Mouse (Mus musculus) liver, embryonic 15.5 days (tissue): Measurements from ENCODE around the gene Ccl28. TPM values are rescaled to one million over a fixed set of nuclear protein-coding genes. Genes with fewer than 3 reads are reported as not detected.
A peak's percentile ranks its signal among the peaks of the same experiment; 100 is the strongest.
"Not testable (repeated sequence)": the region's sequence is repeated elsewhere in the genome, so short reads cannot be mapped to it uniquely, and the experiment has no call there.

Experiments
- ATAC-seq: fragments of 200-750 bp; cut with Nextera tagmentation; 2 replicates; pipeline ENCODE4 v1.8.0; 2017; ENCODE audit warnings: moderate number of reproducible peaks, mild to moderate bottlenecking, moderate library complexity; ENCODE audit not compliant: insufficient read depth
- H3K27ac ChIP-seq: fragments of 300-500 bp; sonication (generic); replicated peaks from 2 replicates; pipeline ENCODE4 v1.5.1; 2015; ENCODE audit warnings: mild to moderate bottlenecking, inconsistent platforms
- H3K27me3 ChIP-seq: fragments of 300-500 bp; sonication (generic); 2 replicates; pipeline ENCODE4 v1.6.1; 2015; ENCODE audit warnings: mild to moderate bottlenecking, inconsistent platforms
- H3K36me3 ChIP-seq: fragments of 300-500 bp; sonication (generic); replicated peaks from 2 replicates; pipeline ENCODE4 v1.6.1; 2015; ENCODE audit warnings: moderate library complexity, mild to moderate bottlenecking, inconsistent platforms
- H3K4me1 ChIP-seq: fragments of 300-500 bp; sonication (generic); replicated peaks from 2 replicates; pipeline ENCODE4 v1.6.1; 2015; ENCODE audit warnings: inconsistent platforms
- H3K4me2 ChIP-seq: fragments of 300-500 bp; sonication (generic); 2 replicates; pipeline ENCODE4 v1.6.1; 2015; ENCODE audit warnings: moderate library complexity, mild to moderate bottlenecking, inconsistent platforms
- H3K4me3 ChIP-seq: fragments of 300-500 bp; sonication (generic); replicated peaks from 2 replicates; pipeline ENCODE4 v1.5.1; 2015; ENCODE audit warnings: mild to moderate bottlenecking, inconsistent platforms
- H3K9ac ChIP-seq: fragments of 300-500 bp; sonication (generic); 2 replicates; pipeline ENCODE4 v1.6.1; 2015; ENCODE audit warnings: moderate library complexity, mild to moderate bottlenecking, inconsistent platforms
- H3K9me3 ChIP-seq: fragments of 300-500 bp; sonication (generic); replicated peaks from 2 replicates; pipeline ENCODE4 v1.6.1; 2016; ENCODE audit warnings: inconsistent platforms
- WGBS: fragments of 180-500 bp; shearing (Covaris S2); methylation state at CpG from one replicate; pipeline ENCODE4 v1.1.7; 2015; ENCODE audit warnings: mixed read lengths; ENCODE audit not compliant: insufficient replicate concordance; 5-methylcytosine and 5-hydroxymethylcytosine counted together
- polyA plus RNA-seq: library from polyadenylated mRNA; unstranded; fragments of >200 nt; fragmentation: Nextera tagmentation; extraction: Ambion mirVana; gene quantifications from 2 replicates; pipeline ENCODE4 v1.2.1, GENCODE M21; 2015

Gene Ccl28
- polyA plus RNA-seq, 1 experiment from 2014 or later: not detected

DNA sequence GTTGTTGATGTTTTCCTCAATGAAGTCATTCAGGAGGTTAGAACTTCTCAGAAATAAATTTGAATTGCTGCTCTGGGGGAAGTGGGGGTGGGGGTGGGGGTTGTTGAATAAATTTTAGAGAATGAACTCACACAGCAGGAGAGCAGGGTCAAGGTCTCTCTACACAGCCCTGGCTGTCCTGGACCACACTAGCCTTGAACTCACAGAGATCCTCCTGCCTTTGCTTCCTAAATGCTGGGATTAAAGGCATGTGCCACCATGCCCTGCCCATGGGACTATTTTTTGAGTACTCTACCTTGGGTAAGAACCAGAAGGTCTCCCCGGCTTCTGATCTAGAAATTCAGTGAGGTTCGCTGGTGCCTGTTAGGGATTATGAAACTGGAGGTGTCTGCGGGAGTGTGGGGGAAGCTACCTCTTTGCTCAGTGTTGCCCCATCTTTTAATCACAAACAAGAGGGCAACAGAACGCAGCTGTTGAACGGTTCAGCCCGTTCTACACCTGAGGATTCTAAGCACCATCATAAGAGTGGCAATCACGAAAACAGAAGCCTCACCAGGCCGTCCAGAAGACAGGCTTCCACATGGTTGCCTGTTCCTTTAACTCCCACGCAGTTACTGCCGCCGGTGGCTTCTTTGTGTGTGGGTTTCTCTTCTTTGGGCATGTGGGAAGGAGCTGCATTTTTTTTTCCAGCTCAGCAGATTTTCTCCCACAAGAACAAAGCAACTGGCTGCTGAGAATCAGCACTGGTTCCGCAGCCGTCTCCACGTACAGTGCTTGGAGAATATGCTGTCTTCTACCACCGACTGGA, 25.5 kb downstream of the Ccl28 start:
- H3K9me3 ChIP-seq: no peaks in the 10 kb centered on the region
- H3K9ac ChIP-seq: no peak overlapping the region
- 58% methylated on average over 15 of the region's 15 CpGs for WGBS
- ATAC-seq: no peak
- H3K27ac ChIP-seq: no peak overlapping the region
- H3K27me3 ChIP-seq: no peaks in the 10 kb centered on the region
- no peak overlapping the region for H3K4me2 ChIP-seq
- no peaks in the 10 kb centered on the region for H3K4me1 ChIP-seq
- H3K4me3 ChIP-seq: no peak overlapping the region
- no peaks in the 10 kb centered on the region for H3K36me3 ChIP-seq

DNA sequence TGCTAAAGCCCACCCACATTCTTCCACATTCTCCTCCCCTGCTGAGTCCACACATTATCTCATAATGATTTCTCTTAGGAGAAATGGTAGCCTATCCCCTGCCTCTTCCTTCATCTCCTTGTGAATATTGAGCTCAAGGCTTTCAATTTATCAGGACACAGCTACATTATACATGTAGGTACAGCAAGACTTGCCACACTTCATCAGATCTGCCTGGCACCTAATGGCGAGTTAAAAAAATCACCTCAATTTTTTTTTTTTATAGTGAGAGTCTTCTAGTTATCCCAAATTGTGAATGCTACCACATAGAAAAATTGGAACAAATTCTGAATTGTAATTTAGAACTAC, 26.1 kb downstream of the Ccl28 start:
- no peak overlapping the region for H3K27ac ChIP-seq
- ATAC-seq: no peak
- H3K36me3 ChIP-seq: no peaks in the 10 kb centered on the region
- H3K4me1 ChIP-seq: no peaks in the 10 kb centered on the region
- no peaks in the 10 kb centered on the region for H3K9me3 ChIP-seq
- H3K4me2 ChIP-seq: no peak overlapping the region
- whole genome bisulfite sequencing: 56% methylated on average over 1 of the region's 1 CpGs
- H3K4me3 ChIP-seq: no peak overlapping the region
- H3K9ac ChIP-seq: no peak overlapping the region
- H3K27me3 ChIP-seq: no peaks in the 10 kb centered on the region

DNA sequence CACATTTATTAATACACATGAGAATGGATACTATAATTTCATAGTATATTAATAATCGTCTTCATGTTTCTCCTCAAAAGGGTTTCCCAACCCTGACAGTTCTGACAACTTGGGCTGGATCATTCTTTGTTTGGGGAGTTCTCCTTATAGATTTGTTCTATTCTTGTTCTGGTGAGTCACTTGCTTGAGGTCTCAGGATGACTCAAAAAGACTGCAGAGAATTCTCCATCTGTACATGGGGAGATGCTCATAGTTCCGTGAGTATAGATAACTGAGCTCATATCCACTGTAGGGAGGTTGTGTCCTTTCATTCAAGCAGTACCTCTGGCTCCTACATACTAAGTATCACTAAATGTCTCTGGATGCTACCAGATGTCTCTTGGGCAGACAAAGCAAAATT, 31.1 kb downstream of the Ccl28 start:
- 67% methylated on average over 2 of the region's 2 CpGs for WGBS
- no peaks in the 10 kb centered on the region for H3K36me3 ChIP-seq
- no peaks in the 10 kb centered on the region for H3K27me3 ChIP-seq
- H3K4me3 ChIP-seq: no peak overlapping the region
- no peak overlapping the region for H3K9ac ChIP-seq
- no peak overlapping the region for H3K27ac ChIP-seq
- H3K9me3 ChIP-seq: no peaks in the 10 kb centered on the region
- H3K4me1 ChIP-seq: no peaks in the 10 kb centered on the region
- no peak for ATAC-seq
- H3K4me2 ChIP-seq: no peak overlapping the region

DNA sequence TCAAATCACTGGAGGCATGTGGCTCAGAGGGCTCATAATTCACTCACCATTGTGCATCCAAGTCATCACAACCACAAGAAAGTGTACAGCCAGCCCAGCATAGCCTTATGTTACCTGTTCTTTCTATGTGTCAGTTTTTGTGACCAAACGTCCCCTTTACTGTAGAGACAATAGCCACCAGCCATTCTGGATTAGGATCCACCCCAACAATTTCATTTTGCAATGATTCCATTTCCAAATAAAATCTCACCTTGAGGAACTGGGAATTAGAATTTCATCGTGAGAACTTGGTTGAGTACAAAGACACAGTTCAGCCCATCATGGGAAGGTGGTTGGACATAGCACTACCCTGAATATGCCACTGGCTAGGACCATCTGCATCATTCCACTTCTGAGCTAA, 32.6 kb downstream of the Ccl28 start:
- Histone ChIP-seq H3K36me3 (no peaks in the 10 kb centered on the region), H3K27me3 (no peaks in the 10 kb centered on the region)

DNA sequence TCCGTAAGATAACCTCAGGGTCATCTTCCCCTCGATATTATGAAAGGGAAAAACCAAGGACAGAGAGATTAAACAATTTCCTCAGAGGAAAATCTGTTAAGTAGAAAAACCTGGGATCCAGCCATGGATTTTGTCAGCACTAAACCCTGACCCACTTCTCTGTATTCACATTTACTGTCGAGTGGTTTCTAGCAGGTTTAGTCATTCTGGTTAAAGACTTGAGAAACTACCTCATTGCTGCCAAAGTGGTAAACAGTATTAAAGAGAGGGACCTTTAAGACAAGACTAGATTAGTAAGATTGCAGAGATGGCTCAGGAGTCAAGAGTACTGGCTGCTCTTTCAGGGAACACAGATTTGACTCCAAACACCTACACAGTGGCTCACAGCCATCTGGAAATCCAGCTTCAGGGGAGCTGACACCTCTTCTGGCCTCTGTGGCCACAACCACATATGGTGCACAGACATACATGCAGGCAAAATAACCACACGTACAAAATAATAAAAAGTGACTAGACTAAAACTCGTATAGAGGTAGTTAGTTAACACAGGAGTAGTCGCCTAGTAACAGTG, 33.3 kb downstream of the Ccl28 start:
- no peaks in the 10 kb centered on the region for H3K36me3 ChIP-seq
- H3K27me3 ChIP-seq: no peaks in the 10 kb centered on the region
- H3K4me2 ChIP-seq: no peak overlapping the region
- no peaks in the 10 kb centered on the region for H3K4me1 ChIP-seq
- 53% methylated on average over 6 of the region's 6 CpGs for WGBS
- ATAC-seq: no peak
- H3K9me3 ChIP-seq: no peaks in the 10 kb centered on the region
- no peak overlapping the region for H3K4me3 ChIP-seq
- no peak overlapping the region for H3K9ac ChIP-seq
- H3K27ac ChIP-seq: no peak overlapping the region

More for the DNA sequence above, 32.6 kb downstream of the Ccl28 start:
- WGBS: 50% methylated on average over 2 of the region's 2 CpGs
- ATAC-seq: no peak
- no peak overlapping the region for H3K9ac ChIP-seq
- H3K4me2 ChIP-seq: no peak overlapping the region
- H3K27ac ChIP-seq: no peak overlapping the region
- no peaks in the 10 kb centered on the region for H3K4me1 ChIP-seq
- no peaks in the 10 kb centered on the region for H3K9me3 ChIP-seq
- no peak overlapping the region for H3K4me3 ChIP-seq

DNA sequence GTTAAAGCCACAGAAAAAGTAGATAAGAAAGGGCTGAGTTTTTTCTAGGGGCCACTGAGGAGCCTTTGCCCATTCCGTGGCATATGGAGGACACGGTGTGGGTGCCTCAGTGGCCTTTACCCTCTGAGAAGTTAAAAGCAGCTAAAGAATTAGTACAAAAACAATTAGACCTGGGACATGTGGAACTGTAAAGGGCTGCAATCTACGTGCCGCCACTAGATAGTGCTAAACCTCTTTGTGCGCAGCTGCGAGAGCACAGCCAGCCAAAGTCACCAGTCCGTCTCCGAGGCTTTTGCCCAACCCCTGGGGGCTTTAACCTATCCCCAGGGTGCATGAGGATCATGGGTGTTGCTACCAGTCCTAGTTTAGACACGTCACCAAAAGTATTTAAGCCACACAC, 37.8 kb downstream of the Ccl28 start:
- not testable (repeated sequence) for H3K4me3 ChIP-seq, H3K9me3 ChIP-seq, H3K27me3 ChIP-seq, H3K4me1 ChIP-seq, H3K9ac ChIP-seq, H3K4me2 ChIP-seq, ATAC-seq, H3K27ac ChIP-seq, H3K36me3 ChIP-seq
- WGBS: 51% methylated on average over 6 of the region's 9 CpGs

DNA sequence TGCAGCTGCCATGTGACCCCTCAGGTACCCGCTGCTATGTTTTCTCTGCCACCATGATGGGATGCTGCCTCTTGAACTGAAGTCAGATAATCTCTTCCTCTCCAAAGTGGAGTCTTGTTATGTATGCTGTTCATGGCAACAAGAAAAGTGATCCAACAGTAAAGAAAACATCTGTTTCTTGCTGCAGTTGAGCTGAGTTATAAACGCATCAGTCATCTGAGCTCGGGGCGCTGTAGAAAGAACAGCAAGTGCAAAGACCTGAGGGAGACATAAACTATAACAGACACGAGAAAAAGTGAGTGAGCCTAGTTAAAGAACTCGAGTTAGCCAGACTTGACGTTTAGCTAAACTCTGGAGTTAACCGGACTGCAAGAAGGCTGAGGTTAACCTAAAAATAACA, 55.2 kb downstream of the Ccl28 start:
- no peaks in the 10 kb centered on the region for H3K27me3 ChIP-seq
- H3K4me1 ChIP-seq: no peaks in the 10 kb centered on the region
- H3K36me3 ChIP-seq: no peaks in the 10 kb centered on the region
- 60% methylated on average over 8 of the region's 8 CpGs for WGBS
- no peaks in the 10 kb centered on the region for H3K9me3 ChIP-seq
- no peak overlapping the region for H3K9ac ChIP-seq
- H3K4me3 ChIP-seq: no peak overlapping the region
- H3K4me2 ChIP-seq: no peak overlapping the region
- H3K27ac ChIP-seq: no peak overlapping the region
- ATAC-seq: no peak

DNA sequence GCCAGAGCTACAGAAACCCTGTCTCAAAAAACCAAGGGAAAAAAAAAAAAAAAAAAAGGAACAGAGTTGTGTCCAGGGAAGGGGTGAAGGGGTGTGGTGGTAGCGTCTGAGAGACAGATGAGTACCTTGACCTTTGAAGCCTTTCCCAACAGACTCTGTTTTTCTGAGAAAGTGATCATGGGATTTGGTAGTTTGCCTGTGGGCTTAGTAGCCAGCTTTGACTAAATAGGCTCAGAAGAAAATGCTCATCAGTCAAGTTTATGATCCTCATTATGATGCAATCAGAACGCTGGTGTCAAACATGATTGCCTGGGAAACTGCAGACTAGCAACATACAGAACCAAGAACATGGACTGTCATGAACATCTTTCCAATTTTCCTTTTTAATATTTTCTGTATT, 56.1 kb downstream of the Ccl28 start:
- H3K4me3 ChIP-seq: no peak overlapping the region
- no peak overlapping the region for H3K9ac ChIP-seq
- H3K27ac ChIP-seq: no peak overlapping the region
- no peaks in the 10 kb centered on the region for H3K9me3 ChIP-seq
- no peaks in the 10 kb centered on the region for H3K36me3 ChIP-seq
- WGBS: 57% methylated on average over 2 of the region's 2 CpGs
- no peak for ATAC-seq
- H3K4me2 ChIP-seq: no peak overlapping the region
- H3K4me1 ChIP-seq: no peaks in the 10 kb centered on the region
- no peaks in the 10 kb centered on the region for H3K27me3 ChIP-seq

DNA sequence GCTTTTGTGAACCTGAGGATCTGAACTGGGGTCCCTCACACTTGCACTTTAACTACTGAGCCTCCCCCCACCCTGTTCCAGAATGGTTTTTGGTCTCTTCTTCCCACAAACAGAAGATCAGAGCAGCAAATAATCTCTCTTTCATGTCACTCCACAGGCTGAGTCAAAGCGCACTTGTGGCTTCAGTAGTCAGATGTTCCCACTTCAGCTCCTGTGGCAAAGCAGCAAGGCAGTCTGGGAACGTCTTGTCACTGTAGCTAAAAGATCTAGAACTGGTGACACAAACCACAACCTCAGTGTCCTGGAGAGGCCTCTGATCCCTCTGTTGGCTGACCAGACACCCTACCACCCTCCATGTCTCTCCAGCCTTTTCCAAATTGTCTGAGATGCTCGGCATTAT, 57.5 kb downstream of the Ccl28 start:
- WGBS: 47% methylated on average over 3 of the region's 3 CpGs
- Histone ChIP-seq H3K36me3 (no peaks in the 10 kb centered on the region), H3K9me3 (no peaks in the 10 kb centered on the region), H3K4me1 (no peaks in the 10 kb centered on the region), H3K9ac (no peak overlapping the region), H3K27me3 (no peaks in the 10 kb centered on the region), H3K4me2 (no peak overlapping the region), H3K27ac (no peak overlapping the region), H3K4me3 (no peak overlapping the region)
- no peak for ATAC-seq

DNA sequence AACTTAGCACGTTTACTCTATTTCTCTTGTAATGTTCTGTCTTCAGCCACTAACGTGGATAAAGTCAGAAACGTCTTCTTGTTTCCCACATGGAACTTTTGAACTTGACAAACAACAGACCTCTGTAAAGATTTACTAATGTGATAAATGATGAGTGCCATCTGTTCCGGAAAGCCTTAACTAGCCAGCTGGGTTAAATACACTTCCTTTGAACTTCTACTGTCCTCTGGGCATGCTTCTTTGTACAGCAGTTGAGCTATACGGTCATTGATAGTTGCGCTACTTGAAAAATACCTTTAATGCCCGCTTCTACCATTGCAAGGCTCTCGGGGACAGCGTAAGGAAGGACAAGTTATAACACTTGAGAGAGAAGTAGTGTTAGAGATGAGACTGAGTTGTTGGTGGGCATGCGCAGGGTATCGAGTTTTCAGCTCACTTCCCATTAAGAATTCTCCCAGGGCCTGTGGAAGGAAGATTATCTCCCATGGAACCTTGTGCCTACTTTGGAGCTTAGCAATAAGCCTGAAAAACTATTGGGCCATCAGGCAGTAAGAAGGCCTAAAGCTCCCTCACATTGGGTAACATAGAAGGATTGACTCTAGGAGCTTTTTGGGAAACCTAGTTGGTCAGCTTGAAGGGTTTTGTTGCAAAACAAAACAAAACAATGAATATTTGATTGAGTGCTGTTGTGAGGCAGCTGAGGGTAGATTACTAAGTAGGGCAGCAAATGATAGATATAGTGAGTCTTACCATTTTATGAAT, 61.0 kb downstream of the Ccl28 start:
- H3K27me3 ChIP-seq: no peaks in the 10 kb centered on the region
- H3K4me1 ChIP-seq: no peaks in the 10 kb centered on the region
- WGBS: 75% methylated on average over 11 of the region's 11 CpGs
- H3K4me2 ChIP-seq: no peak overlapping the region
- H3K4me3 ChIP-seq: no peak overlapping the region
- no peak for ATAC-seq
- no peaks in the 10 kb centered on the region for H3K36me3 ChIP-seq
- H3K9me3 ChIP-seq: no peaks in the 10 kb centered on the region
- H3K9ac ChIP-seq: no peak overlapping the region
- no peak overlapping the region for H3K27ac ChIP-seq

DNA sequence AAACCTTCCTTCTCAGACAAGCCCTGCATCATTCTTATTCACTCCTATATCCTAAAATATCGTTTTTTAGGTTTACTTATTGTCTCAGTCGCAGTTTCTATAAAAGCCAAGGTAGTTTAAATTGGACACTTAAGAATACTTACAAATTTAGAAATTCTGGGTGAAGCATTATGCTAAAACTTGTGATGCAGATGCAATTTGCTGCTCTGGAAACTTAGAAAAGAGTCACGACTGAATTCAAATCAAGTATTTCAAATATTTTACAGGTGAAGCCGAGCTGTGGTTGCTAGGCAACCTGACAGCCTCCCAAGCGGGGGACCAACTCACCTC, 66.1 kb downstream of the Ccl28 start:
- no peaks in the 10 kb centered on the region for H3K27me3 ChIP-seq

More for the DNA sequence above, 66.1 kb downstream of the Ccl28 start:
- H3K4me3 ChIP-seq: peak overlapping the region; percentile 75
- H3K9me3 ChIP-seq: no peaks in the 10 kb centered on the region
- peaks cover 13% of the 10 kb centered on the region for H3K4me1 ChIP-seq
- H3K9ac ChIP-seq: no peak overlapping the region
- no peak overlapping the region; the same call in 1 of the 2 replicates for H3K27ac ChIP-seq
- no peaks in the 10 kb centered on the region for H3K36me3 ChIP-seq
- peak overlapping the region; percentile 88 for H3K4me2 ChIP-seq
- ATAC-seq: no peak
- 13% methylated on average over 5 of the region's 5 CpGs for WGBS
